Mouse (Mus musculus) E14TG2a.4 (cell line): ENCODE data around the gene Glb1.

ENCODE experiments used
- H3K27me3 ChIP-seq: 2 replicates; pipeline ENCODE4 v1.6.1; 2014; ENCODE audit warnings: low read length, control low read depth; ENCODE audit not compliant: insufficient read depth
- H3K36me3 ChIP-seq: 2 replicates; pipeline ENCODE4 v1.6.1; 2014; ENCODE audit warnings: low read length, control low read depth; ENCODE audit not compliant: insufficient read depth
- H3K4me1 ChIP-seq: replicated peaks from 2 replicates; pipeline ENCODE4 v1.6.1; 2014; ENCODE audit warnings: low read depth, low read length, control low read depth
- H3K4me3 ChIP-seq: replicated peaks from 2 replicates; pipeline ENCODE4 v1.5.1; 2014; ENCODE audit warnings: mild to moderate bottlenecking, low read length
- H3K9me3 ChIP-seq: 2 replicates; pipeline ENCODE4 v1.6.1; 2014; ENCODE audit warnings: low read length, control low read depth
- CTCF ChIP-seq: conservative IDR thresholded peaks from 2 replicates; pipeline ENCODE4 v1.5.1; 2014; ENCODE audit warnings: low read length
- NANOG ChIP-seq: IDR thresholded peaks from 2 replicates; pipeline ENCODE4 v1.6.1; 2014; ENCODE audit warnings: borderline replicate concordance, low read length, mixed read lengths
- POU5F1 ChIP-seq: IDR thresholded peaks from 2 replicates; pipeline ENCODE4 v1.6.1; 2014; ENCODE audit warnings: low read length, borderline replicate concordance

Glb1 gene

GRCm38 (mm10) chr9:114420443-114420842 is 19.6 kb downstream of the Glb1 start:
- no peaks in the 10 kb centered on the region for H3K4me1 ChIP-seq
- TF ChIP-seq CTCF: no peak
- no peak for TF ChIP-seq POU5F1
- no peak for TF ChIP-seq NANOG
- no peaks in the 10 kb centered on the region for H3K27me3 ChIP-seq
- peaks cover 77% of the 10 kb centered on the region for H3K36me3 ChIP-seq
- H3K4me3 ChIP-seq: no peak overlapping the region
- peaks cover 61% of the 10 kb centered on the region for H3K9me3 ChIP-seq

DNA sequence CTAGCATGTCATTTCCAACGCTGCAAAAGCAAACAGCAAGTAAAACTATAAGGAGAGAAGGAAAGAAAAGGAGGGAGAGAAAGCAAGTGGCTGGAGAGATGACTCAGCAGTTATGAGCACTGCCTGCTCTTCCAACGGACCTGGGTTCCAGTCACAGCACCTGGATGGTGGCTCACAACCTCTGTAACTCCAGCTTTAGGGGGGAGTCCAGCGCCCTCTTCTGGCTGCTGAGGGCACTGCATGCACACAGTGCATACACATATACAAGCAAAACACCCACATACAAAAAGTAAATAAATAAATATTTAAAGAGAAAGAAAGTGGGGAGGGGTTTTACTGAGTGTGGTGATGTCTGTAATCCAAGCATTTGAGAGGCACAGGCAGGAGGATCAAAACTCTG is 20.2 kb downstream of the Glb1 start:
- H3K9me3 ChIP-seq: peaks cover 55% of the 10 kb centered on the region
- no peaks in the 10 kb centered on the region for H3K27me3 ChIP-seq
- peaks cover 77% of the 10 kb centered on the region for H3K36me3 ChIP-seq
- TF ChIP-seq CTCF (peak; percentile 63), POU5F1 (no peak), NANOG (no peak)
- H3K4me3 ChIP-seq: no peak overlapping the region
- H3K4me1 ChIP-seq: no peaks in the 10 kb centered on the region

DNA sequence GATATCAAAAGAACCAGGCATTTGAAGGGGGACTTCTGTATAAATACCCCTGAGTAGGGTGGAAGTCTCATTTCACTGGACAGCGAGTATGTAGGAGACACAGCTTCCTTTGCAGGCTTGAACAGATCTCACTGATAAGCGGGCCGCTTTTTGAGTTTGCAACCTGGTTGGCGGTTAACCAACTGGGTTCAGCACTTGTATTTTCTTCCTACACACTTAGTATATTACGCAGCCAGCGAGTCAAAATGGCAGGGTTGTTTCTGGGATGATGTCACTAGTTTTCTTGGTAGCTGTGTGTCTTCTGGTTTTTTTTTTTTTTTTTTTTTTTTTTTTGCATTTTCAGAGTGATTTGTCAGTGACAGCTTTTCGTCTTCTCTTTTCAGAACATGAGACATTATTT is 20.9 kb downstream of the Glb1 start:
- H3K9me3 ChIP-seq: peaks cover 48% of the 10 kb centered on the region
- H3K27me3 ChIP-seq: no peaks in the 10 kb centered on the region
- H3K4me1 ChIP-seq: peaks cover under 1% of the 10 kb centered on the region; the same call in 1 of the 2 replicates
- TF ChIP-seq CTCF (no peak), POU5F1 (no peak), NANOG (no peak)
- H3K36me3 ChIP-seq: peaks cover 78% of the 10 kb centered on the region
- H3K4me3 ChIP-seq: no peak overlapping the region

DNA sequence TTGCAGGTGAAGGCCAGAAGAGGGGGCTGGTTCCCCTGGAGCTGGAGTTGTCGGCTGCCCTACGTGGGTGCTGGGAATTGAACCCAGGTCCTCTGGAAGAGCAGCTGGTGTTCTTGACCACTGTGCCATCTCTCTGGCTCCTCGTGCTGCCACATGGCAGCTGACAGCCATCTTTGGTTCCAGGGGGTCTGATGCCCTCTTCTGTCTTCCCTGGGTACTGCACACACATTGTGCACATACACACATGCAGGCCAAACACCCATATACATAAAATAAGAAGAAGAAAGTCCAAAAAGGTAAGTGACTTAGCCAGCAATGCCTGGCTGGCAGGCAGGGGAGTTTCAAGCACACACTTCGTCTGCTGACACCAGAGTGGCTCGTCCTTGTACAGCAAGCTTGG is 24.7 kb downstream of the Glb1 start:
- Histone ChIP-seq H3K4me3 (no peak overlapping the region), H3K27me3 (no peaks in the 10 kb centered on the region), H3K36me3 (peaks cover 74% of the 10 kb centered on the region), H3K9me3 (peaks cover 10% of the 10 kb centered on the region; the same call in 1 of the 2 replicates), H3K4me1 (peaks cover 33% of the 10 kb centered on the region)
- TF ChIP-seq CTCF: peak; percentile 53
- TF ChIP-seq POU5F1: no peak

DNA sequence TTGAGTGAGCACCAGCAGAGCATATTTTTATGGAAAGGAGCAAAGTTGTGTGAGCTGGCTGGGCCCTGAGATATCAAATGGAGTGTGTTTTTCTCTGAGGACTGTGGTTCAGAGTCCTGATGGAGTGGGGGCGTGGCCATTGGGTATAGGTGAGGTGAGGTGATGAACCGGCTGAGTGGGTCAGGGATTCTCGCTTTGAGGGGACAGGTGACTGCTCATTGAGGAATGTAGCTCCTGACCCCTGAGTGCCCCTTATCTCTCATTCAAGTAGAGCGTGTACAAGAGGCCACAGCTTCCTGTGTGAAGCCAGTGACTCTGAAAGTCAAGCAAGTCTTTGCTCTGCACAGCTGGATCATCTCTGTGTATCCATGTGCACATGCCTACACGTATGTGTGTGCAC is 25.3 kb downstream of the Glb1 start:
- Histone ChIP-seq H3K27me3 (no peaks in the 10 kb centered on the region), H3K4me1 (peaks cover 33% of the 10 kb centered on the region)

DNA sequence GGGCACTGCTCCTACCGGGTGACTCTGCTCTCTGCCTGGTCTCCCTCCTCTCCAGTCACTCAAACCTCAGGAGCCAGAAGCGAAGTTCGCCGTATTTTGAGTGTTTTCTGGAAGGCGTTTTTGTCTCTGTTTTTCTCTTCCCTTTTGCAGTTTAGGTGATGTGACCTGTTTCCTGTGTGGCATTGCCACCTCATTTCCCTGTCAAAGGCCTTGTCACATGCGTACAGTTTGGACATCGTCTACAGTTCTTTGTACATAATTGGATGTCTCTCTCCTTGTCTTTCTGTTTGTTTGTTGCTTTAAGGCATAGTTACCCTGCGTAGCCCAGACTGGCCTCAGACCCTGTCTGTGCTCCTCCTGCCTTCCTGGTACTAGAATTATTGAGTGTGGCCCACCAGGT is 26.5 kb downstream of the Glb1 start:
- Histone ChIP-seq H3K9me3 (no peaks in the 10 kb centered on the region), H3K4me1 (peaks cover 33% of the 10 kb centered on the region), H3K27me3 (no peaks in the 10 kb centered on the region), H3K36me3 (peaks cover 68% of the 10 kb centered on the region), H3K4me3 (no peak overlapping the region)
- TF ChIP-seq NANOG (no peak), POU5F1 (no peak), CTCF (no peak)

More for the DNA sequence above, 25.3 kb downstream of the Glb1 start:
- TF ChIP-seq NANOG: no peak
- TF ChIP-seq POU5F1: no peak
- TF ChIP-seq CTCF: no peak
- peaks cover 74% of the 10 kb centered on the region for H3K36me3 ChIP-seq
- H3K4me3 ChIP-seq: no peak overlapping the region
- peaks cover 5% of the 10 kb centered on the region; the same call in 1 of the 2 replicates for H3K9me3 ChIP-seq

DNA sequence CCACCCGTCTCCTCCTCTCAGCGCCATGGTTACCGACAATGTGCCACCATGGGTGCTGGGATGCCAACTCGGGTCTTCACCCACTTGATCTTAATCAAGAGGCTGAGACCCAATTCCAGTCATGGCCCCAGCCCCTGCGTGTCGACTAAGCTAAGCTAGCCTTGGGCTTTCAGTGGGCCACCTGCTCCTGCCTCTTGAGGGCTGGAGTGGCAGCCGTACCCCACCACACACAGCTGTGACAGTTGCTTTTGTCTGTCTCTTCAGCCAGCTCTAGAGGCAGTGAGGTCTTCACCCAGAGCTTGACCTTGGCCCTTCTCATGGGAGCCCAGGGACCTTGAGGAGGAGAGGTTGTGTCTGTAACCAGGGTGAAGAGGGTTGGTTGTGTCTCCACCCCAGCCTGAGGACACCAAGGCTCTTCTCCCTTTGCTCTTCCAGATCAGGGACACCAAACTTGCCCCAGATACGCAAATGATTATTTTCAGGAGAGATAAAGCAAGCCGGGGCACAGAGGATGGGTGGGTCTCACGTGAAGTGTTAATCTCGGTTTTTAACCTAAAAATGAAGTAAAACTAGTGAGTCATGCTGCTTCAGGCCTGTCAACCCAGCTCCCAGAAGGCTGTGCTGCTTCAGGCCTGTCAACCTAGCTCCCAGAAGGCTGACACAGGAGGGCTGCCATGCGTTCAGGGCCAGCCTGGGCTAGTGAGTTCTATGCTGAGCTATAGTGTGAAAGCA is 27.4 kb downstream of the Glb1 start:
- H3K27me3 ChIP-seq: no peaks in the 10 kb centered on the region
- TF ChIP-seq CTCF (no peak), NANOG (no peak), POU5F1 (no peak)

GRCm38 (mm10) chr9:114435668-114436067 is 34.8 kb downstream of the Glb1 start:
- no peak overlapping the region for H3K4me3 ChIP-seq
- H3K9me3 ChIP-seq: no peaks in the 10 kb centered on the region
- H3K4me1 ChIP-seq: peaks cover 46% of the 10 kb centered on the region
- TF ChIP-seq CTCF (no peak), NANOG (0 out of 2 replicates have a peak, but pooled peaks have one; percentile 23), POU5F1 (no peak)
- peaks cover 65% of the 10 kb centered on the region for H3K36me3 ChIP-seq
- H3K27me3 ChIP-seq: no peaks in the 10 kb centered on the region

More for the DNA sequence above, 27.4 kb downstream of the Glb1 start:
- no peaks in the 10 kb centered on the region for H3K9me3 ChIP-seq
- H3K36me3 ChIP-seq: peaks cover 70% of the 10 kb centered on the region
- H3K4me3 ChIP-seq: no peak overlapping the region
- peaks cover 33% of the 10 kb centered on the region for H3K4me1 ChIP-seq
